Mouse (Mus musculus) heart, embryonic 16.5 days (tissue): ENCODE data around the gene Slc22a23. TPM values are rescaled to one million over a fixed set of nuclear protein-coding genes. Genes with fewer than 3 reads are reported as not detected.

Experiments
- ATAC-seq: fragments of 200-750 bp; cut with Nextera tagmentation; replicated peaks from 2 replicates; pipeline ENCODE4 v1.8.0; 2017; ENCODE audit warnings: moderate number of reproducible peaks; ENCODE audit not compliant: insufficient read depth, low FRiP score; ENCODE audit errors: extremely low read depth
- H3K27ac ChIP-seq: fragments of 300-500 bp; sonication (generic); 2 replicates; pipeline ENCODE4 v1.5.1; 2014; ENCODE audit warnings: mild to moderate bottlenecking, low read length, control low read depth, moderate library complexity
- H3K27me3 ChIP-seq: fragments of 300-500 bp; sonication (generic); 2 replicates; pipeline ENCODE4 v1.6.1; 2014; ENCODE audit warnings: low read length, mixed read lengths; ENCODE audit not compliant: control insufficient read depth, insufficient read depth
- H3K36me3 ChIP-seq: fragments of 300-500 bp; sonication (generic); 2 replicates; pipeline ENCODE4 v1.6.1; 2014; ENCODE audit not compliant: control insufficient read depth, insufficient read depth
- H3K4me1 ChIP-seq: fragments of 300-500 bp; sonication (generic); 2 replicates; pipeline ENCODE4 v1.6.1; 2014; ENCODE audit warnings: low read length, mixed read lengths; ENCODE audit not compliant: control insufficient read depth, insufficient read depth
- H3K4me2 ChIP-seq: fragments of 300-500 bp; sonication (generic); 2 replicates; pipeline ENCODE4 v1.6.1; 2014; ENCODE audit warnings: low read depth, mild to moderate bottlenecking, control low read depth, low read length
- H3K4me3 ChIP-seq: fragments of 300-500 bp; sonication (generic); 2 replicates; pipeline ENCODE4 v1.5.1; 2014; ENCODE audit warnings: mild to moderate bottlenecking, control low read depth, low read length
- H3K9ac ChIP-seq: fragments of 300-500 bp; sonication (generic); 2 replicates; pipeline ENCODE4 v1.6.1; 2014; ENCODE audit warnings: low read length, control low read depth
- H3K9me3 ChIP-seq: fragments of 300-500 bp; sonication (generic); replicated peaks from 2 replicates; pipeline ENCODE4 v1.6.1; 2016; ENCODE audit warnings: low read length; ENCODE audit not compliant: control insufficient read depth
- WGBS: fragments of 180-500 bp; shearing (Covaris S2); extraction: QIAGEN DNeasy Blood & Tissue Kit; methylation state at CpG from one replicate; pipeline ENCODE4 v1.1.7; 2014; 5-methylcytosine and 5-hydroxymethylcytosine counted together
- polyA plus RNA-seq: library from polyadenylated mRNA; unstranded; fragments of >200 nt; fragmentation: Nextera tagmentation; extraction: Ambion mirVana; gene quantifications from 2 replicates; pipeline ENCODE4 v1.2.1, GENCODE M21; 2015

Gene Slc22a23
- polyA plus RNA-seq, 1 experiment from 2014 or later: 3.3 TPM

DNA sequence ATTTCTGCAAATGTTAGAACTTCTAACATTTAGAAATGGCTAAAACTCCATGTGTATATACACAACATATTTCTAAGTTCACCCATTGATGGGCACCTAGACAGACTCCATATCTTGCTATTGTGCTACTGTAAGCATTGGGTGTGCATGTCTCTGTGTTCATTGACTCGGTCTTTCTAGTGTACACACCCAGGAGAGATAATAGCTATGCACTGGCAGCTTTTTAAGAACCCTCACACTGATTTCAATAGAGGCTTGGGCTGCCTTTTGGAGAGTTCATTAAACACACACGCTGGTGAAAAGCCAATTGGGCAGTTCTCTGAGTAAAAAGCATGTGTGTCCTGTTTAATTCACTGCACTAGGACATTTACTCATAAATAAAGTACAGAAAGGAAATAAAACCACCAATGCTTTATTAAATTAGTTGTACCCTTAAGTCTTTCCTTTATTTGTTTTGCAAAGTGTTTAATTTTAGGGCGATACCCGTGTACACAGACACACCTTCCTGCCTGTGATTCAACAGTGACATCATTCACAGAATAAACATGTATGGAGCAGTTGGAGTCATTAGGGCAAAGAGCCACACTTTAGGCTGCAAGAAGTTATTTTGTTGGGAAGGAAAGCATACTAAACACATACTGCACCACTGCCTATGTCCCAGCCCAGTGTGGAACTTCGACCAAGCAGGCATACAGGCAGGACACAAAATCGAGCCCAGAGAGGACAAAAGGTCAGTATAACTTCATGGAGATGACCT lies 137.1 kb downstream of the Slc22a23 start:
- Histone ChIP-seq H3K4me2 (no peak overlapping the region), H3K9me3 (no peaks in the 10 kb centered on the region), H3K4me3 (no peak overlapping the region), H3K9ac (no peak overlapping the region), H3K27me3 (no peaks in the 10 kb centered on the region), H3K4me1 (no peaks in the 10 kb centered on the region), H3K27ac (no peak overlapping the region), H3K36me3 (no peaks in the 10 kb centered on the region)
- WGBS: 73% methylated on average over 6 of the region's 6 CpGs
- ATAC-seq: no peak

- WGBS: 82% methylated on average over 3 of the region's 3 CpGs
- H3K36me3 ChIP-seq: no peaks in the 10 kb centered on the region
- H3K27ac ChIP-seq: no peak overlapping the region
- no peak overlapping the region for H3K4me2 ChIP-seq
- ATAC-seq: no peak
- H3K9ac ChIP-seq: no peak overlapping the region
- H3K4me3 ChIP-seq: no peak overlapping the region
- no peaks in the 10 kb centered on the region for H3K27me3 ChIP-seq
- H3K9me3 ChIP-seq: no peaks in the 10 kb centered on the region
- no peaks in the 10 kb centered on the region for H3K4me1 ChIP-seq
These were observed 139.8 kb downstream of the Slc22a23 start for GRCm38 (mm10) chr13:34205216-34205615.

GRCm38 (mm10) chr13:34195676-34196075 lies 149.3 kb downstream of the Slc22a23 start:
- Histone ChIP-seq H3K36me3 (peaks cover 5% of the 10 kb centered on the region; the same call in 1 of the 2 replicates), H3K4me3 (no peak overlapping the region), H3K9me3 (no peaks in the 10 kb centered on the region), H3K4me2 (no peak overlapping the region), H3K27me3 (no peaks in the 10 kb centered on the region), H3K4me1 (peaks cover 9% of the 10 kb centered on the region), H3K9ac (no peak overlapping the region), H3K27ac (no peak overlapping the region)
- 85% methylated on average over 1 of the region's 1 CpGs for WGBS
- no peak for ATAC-seq

- no peaks in the 10 kb centered on the region for H3K27me3 ChIP-seq
- peaks cover 9% of the 10 kb centered on the region for H3K4me1 ChIP-seq
- H3K4me3 ChIP-seq: no peak overlapping the region
- H3K9me3 ChIP-seq: no peaks in the 10 kb centered on the region
- WGBS: 66% methylated on average over 8 of the region's 8 CpGs
- H3K27ac ChIP-seq: no peak overlapping the region
- no peak overlapping the region for H3K4me2 ChIP-seq
- H3K36me3 ChIP-seq: peaks cover 5% of the 10 kb centered on the region; the same call in 1 of the 2 replicates
- no peak overlapping the region for H3K9ac ChIP-seq
- ATAC-seq: no peak
These were observed 151.6 kb downstream of the Slc22a23 start for GRCm38 (mm10) chr13:34193384-34193783.

DNA sequence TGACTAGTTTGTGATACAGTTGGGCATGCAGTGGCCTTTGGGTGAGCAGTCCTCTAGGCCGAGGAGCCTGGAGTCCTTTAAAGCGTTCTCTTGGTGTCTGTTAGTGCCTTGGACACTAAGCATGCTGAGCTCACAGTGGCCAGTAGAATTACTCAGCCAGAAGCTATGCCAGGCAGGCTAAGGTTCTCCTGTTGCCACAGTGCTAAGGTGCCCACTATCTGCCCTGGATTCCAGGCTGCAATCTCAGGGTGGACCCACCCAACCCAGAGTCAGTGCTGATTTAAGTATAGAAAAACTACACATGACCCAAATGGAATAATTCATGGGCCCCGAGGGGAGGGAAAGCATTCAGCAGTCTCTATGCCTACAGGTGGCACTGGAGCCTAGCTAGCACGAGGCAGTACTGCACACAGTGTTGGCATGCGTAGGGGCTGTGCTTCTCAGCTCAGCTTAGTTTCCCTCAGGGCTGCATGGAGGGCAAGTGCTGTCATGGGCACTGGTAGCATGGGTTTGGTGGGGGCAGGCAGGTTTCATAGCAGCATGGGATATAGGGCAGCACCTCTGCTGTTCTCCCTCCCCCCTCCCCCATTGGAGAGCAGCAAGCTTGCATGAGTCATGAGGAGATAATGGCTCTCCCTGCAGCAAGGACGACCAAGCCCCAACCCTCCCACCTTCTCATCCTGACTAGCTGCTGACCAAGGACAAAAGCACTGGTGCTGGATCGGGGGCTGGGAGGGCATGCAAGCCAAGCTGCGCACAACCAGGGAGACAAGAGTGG lies 152.4 kb downstream of the Slc22a23 start:
- H3K4me1 ChIP-seq: peaks cover 10% of the 10 kb centered on the region
- H3K27me3 ChIP-seq: no peaks in the 10 kb centered on the region
- H3K4me3 ChIP-seq: no peak overlapping the region
- H3K27ac ChIP-seq: no peak overlapping the region; the same call in 1 of the 2 replicates
- H3K9ac ChIP-seq: no peak overlapping the region
- peak; percentile 64 for ATAC-seq
- no peak overlapping the region for H3K4me2 ChIP-seq
- 51% methylated on average over 8 of the region's 8 CpGs for WGBS
- H3K9me3 ChIP-seq: no peaks in the 10 kb centered on the region
- peaks cover 5% of the 10 kb centered on the region; the same call in 1 of the 2 replicates for H3K36me3 ChIP-seq

DNA sequence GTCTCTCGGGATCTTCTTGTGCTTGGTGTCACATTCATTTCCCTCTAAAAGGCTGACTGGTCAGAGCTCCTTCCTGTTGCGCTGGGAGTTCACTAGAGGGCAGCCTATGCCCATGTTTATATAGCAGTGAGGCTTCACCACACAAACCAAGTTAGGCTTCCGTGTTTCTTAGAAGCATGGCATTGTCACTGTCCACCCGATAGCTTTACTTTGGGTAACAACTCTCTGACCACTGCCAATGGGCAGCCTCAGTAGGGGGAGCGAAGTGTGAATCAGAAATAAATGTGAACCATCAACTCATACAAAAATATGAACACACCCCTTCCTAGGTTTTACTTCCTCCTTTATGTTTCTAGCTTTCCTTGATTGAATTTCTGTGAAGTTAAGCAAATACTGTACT lies 157.4 kb downstream of the Slc22a23 start:
- peak; percentile 82 for ATAC-seq
- WGBS: 11% methylated on average over 5 of the region's 5 CpGs
- H3K4me2 ChIP-seq: peak overlapping the region; percentile 45
- no peaks in the 10 kb centered on the region for H3K9me3 ChIP-seq
- H3K4me3 ChIP-seq: no peak overlapping the region
- H3K27me3 ChIP-seq: no peaks in the 10 kb centered on the region
- H3K9ac ChIP-seq: no peak overlapping the region
- peaks cover 3% of the 10 kb centered on the region for H3K4me1 ChIP-seq
- H3K27ac ChIP-seq: no peak overlapping the region
- 0 out of 2 replicates have a peak, but pooled peaks cover under 1% of the 10 kb centered on the region for H3K36me3 ChIP-seq

DNA sequence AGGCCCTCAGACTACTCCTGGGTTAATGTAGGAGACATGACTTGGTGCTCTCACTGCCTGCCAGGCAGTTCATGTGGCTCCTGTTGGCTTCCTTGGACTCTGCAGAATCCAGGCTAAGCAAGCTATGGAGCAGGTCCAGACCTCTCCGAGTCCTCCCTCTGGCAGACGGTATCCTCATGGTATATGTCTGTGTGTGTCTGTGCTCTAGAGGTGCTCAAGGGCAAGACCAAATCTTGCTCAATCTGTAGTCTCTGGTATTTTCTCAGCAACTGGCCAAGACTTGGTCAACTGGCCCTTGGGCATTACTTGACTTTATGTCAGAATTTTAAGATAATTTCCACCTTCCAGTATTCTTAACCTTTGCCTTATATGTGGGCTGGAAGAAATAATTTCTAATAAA lies 159.6 kb downstream of the Slc22a23 start:
- ATAC-seq: no peak

DNA sequence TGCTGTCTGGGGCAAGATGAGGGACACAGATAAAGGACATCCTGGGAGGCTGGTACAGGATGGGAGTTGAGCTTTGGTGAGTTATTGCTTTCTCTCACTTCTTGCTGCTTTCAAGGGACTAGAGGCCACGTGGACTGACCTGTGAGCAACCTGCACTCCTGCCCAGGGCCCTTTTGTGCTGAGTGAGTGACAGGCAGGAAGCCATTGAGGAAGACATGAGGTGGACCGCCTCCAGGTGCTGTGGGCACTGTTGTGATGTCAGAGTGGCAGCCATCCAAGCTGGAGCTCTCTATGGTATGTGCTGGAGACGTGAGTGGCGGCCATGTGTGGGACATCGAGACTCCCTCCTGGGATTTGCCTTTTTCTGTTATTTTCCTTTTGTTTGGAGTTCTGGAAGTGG lies 163.4 kb downstream of the Slc22a23 start:
- H3K4me2 ChIP-seq: no peak overlapping the region
- ATAC-seq: no peak
- H3K27me3 ChIP-seq: no peaks in the 10 kb centered on the region
- no peak overlapping the region for H3K9ac ChIP-seq
- 83% methylated on average over 5 of the region's 5 CpGs for whole genome bisulfite sequencing
- H3K4me1 ChIP-seq: no peaks in the 10 kb centered on the region
- H3K4me3 ChIP-seq: no peak overlapping the region
- H3K36me3 ChIP-seq: peaks cover 4% of the 10 kb centered on the region; the same call in 1 of the 2 replicates
- H3K27ac ChIP-seq: no peak overlapping the region
- no peaks in the 10 kb centered on the region for H3K9me3 ChIP-seq

More for the DNA sequence above, 159.6 kb downstream of the Slc22a23 start:
- H3K4me2 ChIP-seq: no peak overlapping the region
- no peaks in the 10 kb centered on the region for H3K9me3 ChIP-seq
- H3K4me1 ChIP-seq: peaks cover 2% of the 10 kb centered on the region; the same call in 1 of the 2 replicates
- H3K36me3 ChIP-seq: 0 out of 2 replicates have a peak, but pooled peaks cover 4% of the 10 kb centered on the region
- WGBS: 81% methylated on average over 2 of the region's 2 CpGs
- no peak overlapping the region for H3K27ac ChIP-seq
- no peak overlapping the region for H3K4me3 ChIP-seq
- H3K9ac ChIP-seq: no peak overlapping the region
- H3K27me3 ChIP-seq: no peaks in the 10 kb centered on the region

GRCm38 (mm10) chr13:34174025-34174424 lies 171.0 kb downstream of the Slc22a23 start:
- ATAC-seq: no peak
- Histone ChIP-seq H3K9me3 (no peaks in the 10 kb centered on the region), H3K4me3 (no peak overlapping the region), H3K4me1 (no peaks in the 10 kb centered on the region), H3K27me3 (no peaks in the 10 kb centered on the region), H3K36me3 (no peaks in the 10 kb centered on the region), H3K4me2 (no peak overlapping the region), H3K27ac (no peak overlapping the region), H3K9ac (no peak overlapping the region)
- 88% methylated on average over 6 of the region's 6 CpGs for WGBS
